Mouse (Mus musculus): ENCODE results near the gene Psen2. TPM values are rescaled to one million over a fixed set of nuclear protein-coding genes. Genes with fewer than 3 reads are reported as not detected.

The Psen2 gene
- total RNA-seq, 2 experiments from 2014 or later: 17.3 to 18.9 TPM

- ATAC-seq (ENCODE audit: poor library complexity, severe bottlenecking): no peak
Observed at GRCm38 (mm10) chr1:180179100-180179499, 84.1 kb downstream of the Psen2 start.

GRCm38 (mm10) chr1:180178340-180178739 is 84.9 kb downstream of the Psen2 start:
- ATAC-seq (ENCODE audit: poor library complexity, severe bottlenecking): no peak

Other genes starting within 250 kb of the Psen2 start
- 1.5 and 2.4 TPM in 2 replicates for gene Coq8a, start 63.8 kb downstream of the Psen2 start, total RNA-seq (2015)
- 0.84 and 2.4 TPM in 2 replicates for gene Coq8a, start 63.8 kb downstream of the Psen2 start, total RNA-seq (2017)
- gene Itpkb, start 67.0 kb upstream of the Psen2 start, total RNA-seq (2015): 11.5 and 12.9 TPM in 2 replicates
- 10.9 and 13.6 TPM in 2 replicates for gene Itpkb, start 67.0 kb upstream of the Psen2 start, total RNA-seq (2017)
- gene Stum, start 220.1 kb upstream of the Psen2 start, total RNA-seq (2015): not detected in 2 replicates
- not detected in 2 replicates for gene Stum, start 220.1 kb upstream of the Psen2 start, total RNA-seq (2017)